Mouse (Mus musculus): Measurements from ENCODE around the gene Gm11232. TPM values are rescaled to one million over a fixed set of nuclear protein-coding genes. Genes with fewer than 3 reads are reported as not detected.

Gm11232 gene
- not detected in 2 replicates for total RNA-seq (2017)

- ATAC-seq (replicated peaks; ENCODE audit: low read depth, poor library complexity, severe bottlenecking), result no peak
Measured at GRCm38 (mm10) chr4:71757865-71758264, at the start of gene Gm11232. TSS of gene Gm11232 (minus strand) at chr4:71757965.

- ATAC-seq (replicated peaks; ENCODE audit: low read depth, poor library complexity, severe bottlenecking), result no peak
Measured at GRCm38 (mm10) chr4:71805977-71806534, 48.3 kb upstream of the Gm11232 start.

- ATAC-seq (replicated peaks; ENCODE audit: low read depth, poor library complexity, severe bottlenecking), result no peak
Measured at GRCm38 (mm10) chr4:71765529-71765928, 7.8 kb upstream of the Gm11232 start.

- no peak for ATAC-seq (replicated peaks; ENCODE audit: low read depth, poor library complexity, severe bottlenecking)
Measured at GRCm38 (mm10) chr4:71765071-71765470, 7.3 kb upstream of the Gm11232 start.

- no peak for ATAC-seq (replicated peaks; ENCODE audit: low read depth, poor library complexity, severe bottlenecking)
Measured at GRCm38 (mm10) chr4:71756441-71757221, 1.1 kb downstream of the Gm11232 start.

GRCm38 (mm10) chr4:71745741-71746140 lies 12.0 kb downstream of the Gm11232 start:
- no peak for ATAC-seq (replicated peaks; ENCODE audit: low read depth, poor library complexity, severe bottlenecking)

GRCm38 (mm10) chr4:71736529-71736928 lies 21.2 kb downstream of the Gm11232 start:
- no peak for ATAC-seq (replicated peaks; ENCODE audit: low read depth, poor library complexity, severe bottlenecking)

- ATAC-seq (replicated peaks; ENCODE audit: low read depth, poor library complexity, severe bottlenecking), result no peak
Measured at GRCm38 (mm10) chr4:71735261-71735660, 22.5 kb downstream of the Gm11232 start.

- no peak for ATAC-seq (replicated peaks; ENCODE audit: low read depth, poor library complexity, severe bottlenecking)
Measured at GRCm38 (mm10) chr4:71729401-71729800, 28.4 kb downstream of the Gm11232 start.

- no peak for ATAC-seq (replicated peaks; ENCODE audit: low read depth, poor library complexity, severe bottlenecking)
Measured at GRCm38 (mm10) chr4:71727611-71728010, 30.2 kb downstream of the Gm11232 start.

GRCm38 (mm10) chr4:71727056-71727455 lies 30.7 kb downstream of the Gm11232 start:
- ATAC-seq (replicated peaks; ENCODE audit: low read depth, poor library complexity, severe bottlenecking), result no peak

GRCm38 (mm10) chr4:71725889-71726288 lies 31.9 kb downstream of the Gm11232 start:
- ATAC-seq (replicated peaks; ENCODE audit: low read depth, poor library complexity, severe bottlenecking), result no peak

Measured in common myeloid progenitor, adult 5-6 weeks (primary cell).